Mouse (Mus musculus) spleen, adult 2 months (tissue): ENCODE results near the gene Zfp770. TPM values are rescaled to one million over a fixed set of nuclear protein-coding genes. Genes with fewer than 3 reads are reported as not detected.
A peak's percentile ranks its signal among the peaks of the same experiment; 100 is the strongest.
"Not testable (repeated sequence)": the region's sequence is repeated elsewhere in the genome, so short reads cannot be mapped to it uniquely, and the experiment has no call there.

Experiments used
- DNase-seq, 2 experiments: peaks; one replicate each; pipeline versions ENCODE4 v3.0.0 to v3.0.0-alpha.2; 2012 to 2021; ENCODE audit warnings: low spot score in 2 of 2, low read depth in 1 of 2
- H3K27ac ChIP-seq: fragments of 200-500 bp; 2 replicates; pipeline ENCODE4 v1.5.1; 2012; ENCODE audit warnings: low read length, inconsistent platforms; ENCODE audit not compliant: insufficient read depth
- H3K27me3 ChIP-seq: fragments of 200-500 bp; 2 replicates; pipeline ENCODE4 v1.6.1; 2012; ENCODE audit warnings: mild to moderate bottlenecking, moderate library complexity, low read length, inconsistent platforms; ENCODE audit not compliant: control insufficient read depth, insufficient read depth
- H3K36me3 ChIP-seq: fragments of 200-500 bp; 2 replicates; pipeline ENCODE4 v1.6.1; 2012; ENCODE audit warnings: mild to moderate bottlenecking, low read length, inconsistent platforms; ENCODE audit not compliant: control insufficient read depth, insufficient read depth
- H3K4me1 ChIP-seq: fragments of 200-500 bp; 2 replicates; pipeline ENCODE4 v1.6.1; 2011; ENCODE audit warnings: inconsistent platforms; ENCODE audit not compliant: control insufficient read depth, insufficient read depth, insufficient read length
- H3K4me3 ChIP-seq: fragments of 200-500 bp; 2 replicates; pipeline ENCODE4 v1.5.1; 2011; ENCODE audit warnings: mild to moderate bottlenecking, inconsistent platforms; ENCODE audit not compliant: insufficient read depth, insufficient read length; ENCODE audit errors: extremely low read depth
- CTCF ChIP-seq: fragments of 200-500 bp; IDR thresholded peaks from 2 replicates; pipeline ENCODE4 v1.5.1; 2011; ENCODE audit warnings: mild to moderate bottlenecking, inconsistent platforms; ENCODE audit not compliant: insufficient read depth, insufficient read length, insufficient replicate concordance; ENCODE audit errors: extremely low read depth
- POLR2A ChIP-seq: fragments of 200-500 bp; IDR thresholded peaks from 2 replicates; pipeline ENCODE4 v1.6.1; 2011; ENCODE audit warnings: low read depth, low read length, inconsistent platforms
- WGBS: fragments of 180-500 bp; shearing (Covaris S2); methylation state at CpG from one replicate; pipeline ENCODE4 v1.1.7; 2018; 5-methylcytosine and 5-hydroxymethylcytosine counted together
- polyA plus RNA-seq: library from polyadenylated mRNA; depleted of rRNA; stranded (reverse); fragments of >200 nt; gene quantifications from 2 replicates; pipeline ENCODE4 v1.2.3, GENCODE M21; 2012

Zfp770 gene
- polyA plus RNA-seq, 1 experiment: 0.63 TPM

- peaks cover 2% of the 10 kb centered on the region for H3K4me1 ChIP-seq
- no peaks in the 10 kb centered on the region for H3K36me3 ChIP-seq
- no peak overlapping the region for H3K27ac ChIP-seq
- no peak overlapping the region for H3K4me3 ChIP-seq
- no peak for TF ChIP-seq CTCF
- WGBS: 66% methylated on average over 6 of the region's 6 CpGs
- no peaks in the 10 kb centered on the region for H3K27me3 ChIP-seq
- no peak for DNase-seq
These were observed 3.8 kb upstream of the Zfp770 start for GRCm38 (mm10) chr2:114205036-114205435.

GRCm38 (mm10) chr2:114201574-114201973, 305 bp upstream of the Zfp770 start:
- 45% methylated on average over 4 of the region's 4 CpGs for WGBS

DNA sequence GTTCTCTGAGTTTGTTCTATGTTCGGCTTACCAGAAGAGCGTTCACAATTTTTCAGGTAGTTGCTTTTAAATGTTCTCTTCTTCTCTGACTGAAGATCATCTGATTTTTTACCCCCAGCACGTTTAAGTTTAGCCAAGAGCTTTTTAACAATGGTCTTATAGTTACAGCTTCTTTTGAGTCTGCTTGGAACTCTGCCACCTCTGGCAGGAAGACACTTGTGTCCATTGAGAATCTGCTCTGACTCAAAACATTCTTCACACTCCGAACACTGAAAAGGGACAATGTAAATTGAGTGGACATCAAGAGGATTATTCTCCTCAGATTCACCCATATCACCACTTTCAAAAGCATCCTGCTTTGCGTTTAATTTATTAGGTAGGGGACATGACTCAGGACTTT, 4.8 kb downstream of the Zfp770 start:
- TF ChIP-seq POLR2A (no peak), CTCF (no peak)
- Histone ChIP-seq H3K27ac (no peak overlapping the region), H3K27me3 (no peaks in the 10 kb centered on the region), H3K4me3 (no peak overlapping the region), H3K36me3 (peaks cover 6% of the 10 kb centered on the region; the same call in 1 of the 2 replicates), H3K4me1 (peaks cover 2% of the 10 kb centered on the region)
- DNase-seq: no peak
- WGBS: 95% methylated on average over 5 of the region's 5 CpGs

More at GRCm38 (mm10) chr2:114201574-114201973, 305 bp upstream of the Zfp770 start:
- TF ChIP-seq POLR2A: no peak
- TF ChIP-seq CTCF: no peak
- Histone ChIP-seq H3K27ac (no peak overlapping the region), H3K36me3 (no peaks in the 10 kb centered on the region), H3K27me3 (no peaks in the 10 kb centered on the region), H3K4me1 (peaks cover 2% of the 10 kb centered on the region), H3K4me3 (peak overlapping the region; percentile 99)
- no peak for DNase-seq

DNA sequence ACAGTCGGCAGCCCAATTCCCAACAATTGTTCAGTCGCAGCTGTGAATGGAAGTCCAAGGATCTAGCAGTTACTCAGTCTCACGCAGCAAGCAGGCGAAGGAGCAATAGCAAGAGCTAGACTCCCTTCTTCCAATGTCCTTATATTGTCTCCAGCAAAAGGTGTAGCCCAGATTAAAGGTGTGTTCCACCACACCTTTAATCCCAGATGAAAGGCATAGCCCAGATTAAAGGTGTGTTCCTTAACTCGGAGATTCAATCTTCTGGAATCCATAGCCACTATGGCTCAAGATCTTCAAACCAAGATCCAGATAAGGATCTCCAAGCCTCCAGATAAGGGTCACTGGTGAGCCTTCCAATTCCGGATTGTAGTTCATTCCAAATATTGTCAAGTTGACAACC, 14.3 kb downstream of the Zfp770 start, which contains the start of gene Aqr:
Gene Aqr, minus strand, starts transcription at position 101 of the 400 bp plus-strand sequence.
- not testable (repeated sequence) for H3K36me3 ChIP-seq, H3K4me3 ChIP-seq, H3K27ac ChIP-seq, H3K27me3 ChIP-seq, H3K4me1 ChIP-seq, DNase-seq
- whole genome bisulfite sequencing: 86% methylated on average over 1 of the region's 6 CpGs

DNA sequence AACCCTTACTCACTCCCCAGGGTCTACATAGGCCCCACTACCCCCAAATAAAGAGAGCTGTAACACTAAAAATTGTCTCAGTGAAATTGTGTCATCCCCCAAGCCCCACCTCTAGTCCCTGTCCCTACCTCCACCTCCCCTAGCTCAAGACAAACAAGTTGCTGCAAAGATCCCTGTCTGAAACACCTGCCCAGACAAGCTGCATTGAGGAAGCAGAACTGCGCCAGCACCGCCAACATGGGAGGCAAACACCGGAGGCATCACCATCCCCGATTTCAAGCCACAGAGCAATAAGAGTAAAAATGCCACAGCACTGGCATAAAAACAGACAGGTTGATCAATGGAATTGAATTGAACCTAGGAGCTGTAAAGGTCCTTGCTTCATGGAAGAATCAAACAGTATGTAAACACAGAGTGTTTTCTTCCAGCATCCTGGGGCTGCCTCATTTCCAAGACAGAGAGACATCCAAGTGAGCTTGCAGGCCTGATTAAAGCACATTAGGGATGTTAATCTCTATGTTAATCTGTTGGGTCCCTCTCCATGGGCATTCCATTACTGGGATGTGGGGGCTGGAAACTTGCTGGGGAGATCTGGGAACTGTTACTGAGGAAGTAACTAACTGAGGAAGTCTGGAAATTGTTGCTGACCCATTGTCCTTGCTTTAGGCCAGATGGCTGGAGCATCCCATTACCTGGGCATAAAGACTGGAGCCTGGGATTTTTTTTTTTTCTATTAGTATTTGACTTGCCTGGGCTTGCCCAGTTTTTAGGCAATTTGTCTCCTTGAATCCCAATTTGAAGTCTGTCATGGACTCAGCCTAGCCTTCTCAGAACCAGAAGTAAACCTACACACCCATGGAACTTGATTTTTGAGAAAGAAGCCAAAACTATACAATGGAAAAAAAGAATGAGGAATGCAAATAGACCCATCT, 23.2 kb downstream of the Zfp770 start:
- DNase-seq: no peak
- H3K27ac ChIP-seq: no peak overlapping the region
- 79% methylated on average over 4 of the region's 4 CpGs for WGBS
- H3K4me1 ChIP-seq: peaks cover 6% of the 10 kb centered on the region; the same call in 1 of the 2 replicates
- no peaks in the 10 kb centered on the region for H3K27me3 ChIP-seq
- no peak overlapping the region for H3K4me3 ChIP-seq
- H3K36me3 ChIP-seq: no peaks in the 10 kb centered on the region
- no peak for TF ChIP-seq CTCF
- TF ChIP-seq POLR2A: no peak

DNA sequence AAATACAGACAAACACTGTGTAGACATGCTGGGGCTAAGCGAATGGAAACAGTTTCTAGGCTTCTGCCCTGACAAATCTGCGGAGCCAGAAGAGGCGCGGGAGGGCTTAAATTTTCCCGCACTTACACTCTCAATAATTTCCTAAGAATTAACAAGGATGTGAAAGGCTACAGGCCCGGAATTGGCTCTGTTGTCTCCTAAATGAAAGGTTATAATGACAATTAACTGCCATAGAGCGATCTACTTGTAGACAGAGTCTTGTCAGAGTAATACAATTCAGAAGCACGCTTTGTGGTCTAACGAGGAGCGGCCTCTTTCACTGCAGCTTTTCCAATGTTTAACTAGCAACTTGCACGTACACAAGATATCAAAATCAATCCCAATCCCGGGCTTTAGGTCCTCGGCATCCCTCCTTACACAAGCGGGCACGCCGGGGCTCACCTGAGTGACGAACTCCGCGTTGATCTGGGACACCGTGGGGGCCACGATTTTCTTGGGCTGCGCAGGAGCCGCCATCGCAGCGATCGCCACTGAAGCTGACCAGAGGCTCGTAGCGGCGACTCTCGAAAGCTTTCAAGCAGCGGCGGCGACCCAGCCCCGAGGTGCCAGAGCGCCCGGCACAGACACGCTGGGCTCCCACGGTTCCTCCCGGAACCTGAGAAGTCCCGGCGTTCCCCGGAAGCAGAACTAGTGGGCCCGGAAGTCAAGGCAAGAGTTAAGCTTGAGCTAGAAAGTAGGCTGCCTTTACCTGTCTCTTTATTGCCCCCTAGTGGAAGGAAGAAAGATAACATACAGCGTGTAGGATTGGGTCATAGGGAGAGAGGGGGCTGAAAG, 26.4 kb downstream of the Zfp770 start:
- DNase-seq: peak; percentile 72 to 77
- Histone ChIP-seq H3K4me3 (peak overlapping the region; percentile 82), H3K4me1 (peaks cover 6% of the 10 kb centered on the region; the same call in 1 of the 2 replicates), H3K36me3 (peaks cover 9% of the 10 kb centered on the region), H3K27me3 (no peaks in the 10 kb centered on the region), H3K27ac (0 out of 2 replicates have a peak overlapping the region, but pooled peaks have one; percentile 6)
- TF ChIP-seq POLR2A (peak; percentile 76), CTCF (peak; percentile 28; the same call in 1 of the 2 replicates)
- WGBS: under 1% methylated on average over 44 of the region's 44 CpGs
